Mouse (Mus musculus) B cell, adult 2 months (primary cell): ENCODE results near the gene Chordc1.
A peak's percentile ranks its signal among the peaks of the same experiment; 100 is the strongest.

ENCODE experiments used
- DNase-seq, 2 experiments: peaks; one replicate each; pipeline ENCODE4 v3.0.0; 2022

Gene Chordc1

DNA sequence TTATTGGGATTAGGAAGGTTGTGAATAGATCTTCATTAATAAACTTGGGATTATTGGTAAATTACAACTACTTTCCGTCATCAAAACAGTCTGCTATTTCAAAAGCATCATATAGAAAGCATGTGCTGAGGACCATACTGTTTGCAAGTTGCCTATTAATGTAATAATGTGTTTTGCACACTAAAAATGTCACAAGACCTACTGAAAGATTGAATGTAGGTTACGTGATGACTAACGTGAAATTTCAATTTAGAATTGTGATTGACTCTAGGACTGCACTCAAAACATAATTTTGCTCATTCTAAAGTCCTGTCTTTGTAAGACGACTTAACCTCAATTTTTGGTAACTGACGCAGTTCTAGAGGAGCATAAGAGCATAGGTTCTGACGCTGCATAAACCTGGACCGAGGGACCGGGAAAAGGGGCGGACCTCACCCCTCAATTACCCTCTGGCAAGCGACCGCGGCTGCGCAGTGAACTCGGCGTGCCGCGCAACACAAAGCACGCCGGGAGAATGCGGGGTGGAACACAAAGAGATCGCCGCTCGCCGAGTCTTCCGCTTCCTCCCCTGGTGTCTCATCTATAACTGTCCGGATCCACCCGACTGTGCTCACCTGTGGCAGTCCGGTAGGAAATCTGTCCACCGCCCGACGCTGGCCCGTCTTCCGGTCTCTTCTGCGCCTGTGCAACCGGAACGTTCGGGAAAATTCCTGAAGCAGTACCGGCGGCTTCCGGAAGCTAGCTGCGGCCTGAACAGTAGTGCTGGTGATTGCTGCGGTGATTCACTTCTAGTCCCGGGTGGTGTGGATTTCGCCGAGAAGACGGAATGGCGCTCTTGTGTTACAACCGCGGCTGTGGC, at the start of gene Chordc1:
Gene Chordc1 (plus strand): TSS at position 555 of the 859 bp plus-strand sequence.
- peak; percentile 91 to 92 for DNase-seq

DNA sequence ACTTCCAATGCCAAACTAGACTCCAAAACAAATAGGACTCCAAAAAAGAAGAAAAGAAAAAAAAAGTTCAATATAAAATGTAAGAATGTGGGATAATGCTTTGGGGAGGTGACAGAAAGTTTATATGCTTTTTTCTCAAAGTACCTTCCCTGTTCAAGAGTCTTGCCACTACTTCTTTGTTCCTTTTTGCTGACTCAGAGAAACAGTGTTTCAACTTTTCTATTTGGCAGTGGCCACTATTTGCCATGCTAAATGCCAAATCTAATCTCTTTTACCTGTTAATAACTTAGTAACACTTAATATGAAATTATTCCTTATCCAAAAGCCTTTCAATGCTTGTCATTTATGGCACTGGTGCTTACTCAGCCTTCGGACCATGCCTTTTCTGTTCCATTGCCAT, 16.0 kb upstream of the Chordc1 start:
- DNase-seq: no peak

- no peak for DNase-seq
Observed at GRCm38 (mm10) chr9:18276844-18277243, 15.1 kb upstream of the Chordc1 start.

DNA sequence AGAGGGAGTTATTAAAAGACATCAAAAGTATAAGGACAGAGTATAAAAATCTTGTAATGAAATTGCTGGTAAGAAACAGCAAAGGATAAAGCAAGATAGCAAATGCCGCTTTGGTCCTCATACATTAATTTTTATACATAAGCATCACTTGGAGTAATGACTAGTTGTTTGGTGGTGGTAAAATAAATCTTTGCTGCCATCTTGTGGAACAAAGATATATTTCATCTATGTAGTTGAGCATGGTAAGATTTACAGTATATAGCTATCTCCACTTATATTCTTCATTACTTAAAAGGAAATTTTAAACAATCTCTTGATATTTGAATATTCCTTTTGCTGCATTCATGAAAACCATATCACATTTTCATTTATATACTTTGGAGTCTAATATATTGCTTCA, 14.4 kb upstream of the Chordc1 start:
- DNase-seq: no peak

DNA sequence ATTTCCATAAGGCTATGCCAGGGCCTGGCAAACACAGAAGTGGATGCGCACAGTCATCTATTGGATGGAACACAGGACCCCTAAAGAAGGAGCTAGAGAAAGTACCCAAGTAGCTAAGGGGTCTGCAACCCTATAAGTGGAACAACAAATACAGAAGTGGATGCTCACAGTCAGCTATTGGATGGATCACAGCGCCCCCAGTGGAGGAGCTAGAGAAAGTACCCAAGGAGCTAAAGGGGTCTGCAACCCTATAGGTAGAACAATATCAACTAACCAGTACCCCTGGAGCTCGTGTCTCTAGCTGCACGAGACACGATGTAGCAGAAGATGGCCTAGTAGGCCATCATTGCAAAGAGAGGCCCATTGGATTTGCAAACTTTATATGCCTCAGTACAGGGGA, 13.2 kb upstream of the Chordc1 start:
- peak; percentile 24 to 30 for DNase-seq

DNA sequence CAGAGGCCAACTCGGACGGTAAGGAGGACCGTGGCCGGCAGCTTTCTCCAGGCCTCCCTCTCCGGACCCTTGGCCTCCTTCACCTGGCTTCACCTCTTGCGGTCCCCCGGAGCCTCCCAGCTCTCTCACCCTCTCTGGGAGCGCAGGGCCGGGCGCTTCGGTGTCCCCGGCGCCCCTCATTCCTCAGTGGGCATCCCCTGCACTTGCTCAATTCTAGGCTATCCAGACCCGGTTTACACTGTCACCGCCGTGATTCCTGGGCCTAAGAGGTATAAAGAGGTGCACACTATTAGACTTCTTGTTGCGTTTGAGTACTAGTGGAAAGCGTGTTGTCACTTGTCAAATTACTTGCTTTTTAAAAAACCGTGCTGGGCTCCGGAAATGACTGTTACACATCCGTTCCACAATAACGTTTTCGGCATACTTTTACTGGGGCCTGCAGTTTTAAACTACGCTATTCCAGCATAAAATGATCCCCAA, 558 bp downstream of the Chordc1 start:
- no peak for DNase-seq

DNA sequence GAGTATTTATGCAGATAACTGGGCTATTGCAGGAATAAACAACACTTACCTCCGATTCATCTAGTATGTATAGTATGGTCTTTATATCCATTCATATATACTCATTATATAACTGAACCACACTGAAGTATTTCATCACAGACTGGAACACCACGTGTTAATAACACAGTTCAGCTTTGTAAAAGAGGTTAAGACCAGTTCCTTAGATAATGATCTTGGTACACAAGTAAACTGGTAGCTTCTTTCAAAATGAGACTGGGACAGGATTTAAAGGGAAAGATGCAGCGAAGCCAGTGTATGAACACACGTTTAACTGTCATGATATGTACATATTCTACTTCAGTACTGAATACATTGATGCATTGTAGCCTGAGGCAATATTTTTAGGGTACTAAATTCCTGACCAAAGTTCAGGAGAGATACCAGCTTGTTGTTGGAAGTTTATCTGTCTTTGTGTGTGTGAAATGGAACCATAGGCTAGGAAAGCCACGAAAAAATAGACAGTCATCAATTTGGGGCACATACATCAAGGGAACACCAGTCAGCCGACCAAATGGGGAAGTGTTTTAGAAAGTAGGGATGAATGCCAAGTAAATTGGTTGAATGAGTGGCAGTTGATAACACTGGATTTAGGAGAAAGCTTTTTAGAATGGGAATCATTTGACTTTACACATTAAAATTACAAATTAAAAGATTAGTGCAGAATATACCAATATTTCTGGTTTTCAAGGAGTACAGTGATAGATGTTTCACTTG, 1.3 kb downstream of the Chordc1 start:
- no peak for DNase-seq

DNA sequence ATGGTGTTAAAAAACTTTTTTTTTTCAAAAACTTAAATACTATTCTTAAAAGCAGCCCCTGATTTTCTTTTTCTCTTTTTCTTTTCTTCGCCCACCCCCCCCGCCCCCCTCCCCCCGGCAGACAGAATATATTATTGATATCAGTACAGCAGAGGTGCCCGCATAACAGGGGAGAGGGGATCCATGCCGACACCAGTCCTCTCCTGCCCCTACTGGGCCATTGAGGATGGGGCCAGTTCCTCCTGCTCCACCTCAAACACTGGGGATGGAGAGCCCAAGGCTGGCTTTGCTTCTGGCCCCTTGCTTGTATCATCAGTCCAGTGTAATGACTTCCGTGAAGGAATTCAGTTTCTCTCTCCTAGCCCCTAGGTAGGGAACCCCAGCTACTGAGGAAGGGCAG, 6.4 kb downstream of the Chordc1 start:
- DNase-seq: no peak

- no peak for DNase-seq
Observed at GRCm38 (mm10) chr9:18319990-18320389, 28.1 kb downstream of the Chordc1 start.
